Mouse (Mus musculus) brain, embryonic 14.5 days (tissue): ENCODE results near the gene Nrxn3.

Experiments
- CTCF ChIP-seq: fragments of 200-500 bp; IDR thresholded peaks from 2 replicates; pipeline ENCODE4 v1.5.1; 2012; ENCODE audit warnings: inconsistent platforms, mild to moderate bottlenecking, moderate library complexity, borderline replicate concordance; ENCODE audit not compliant: insufficient read depth, insufficient read length; ENCODE audit errors: extremely low read depth
- POLR2A ChIP-seq: fragments of 200-500 bp; IDR thresholded peaks from 2 replicates; pipeline ENCODE4 v1.6.1; 2012; ENCODE audit warnings: mild to moderate bottlenecking, inconsistent platforms, borderline replicate concordance; ENCODE audit not compliant: poor library complexity, insufficient read depth, insufficient read length, severe bottlenecking; ENCODE audit errors: extremely low read depth

DNA sequence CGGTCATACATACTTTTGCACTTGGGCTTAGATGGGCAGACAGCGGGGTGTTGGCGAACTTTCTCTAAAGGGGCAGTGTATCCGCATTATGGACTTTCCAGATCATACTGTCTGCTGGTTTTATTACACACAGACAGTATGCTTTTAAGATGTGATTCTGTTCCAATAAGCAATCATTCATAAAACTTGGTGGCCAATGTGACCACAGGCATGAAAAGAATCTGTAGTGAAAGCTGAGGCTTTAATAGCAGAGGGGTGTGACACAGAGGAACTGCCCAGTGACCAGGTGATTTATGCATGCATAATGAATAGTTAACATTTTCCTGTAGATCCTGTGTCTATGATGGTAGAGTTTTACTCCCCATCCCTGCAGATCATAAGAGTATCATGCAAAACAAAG is 1254.0 kb downstream of the Nrxn3 start:
- TF ChIP-seq CTCF = no peak
- TF ChIP-seq POLR2A = no peak
